In the genomic region with DNA sequence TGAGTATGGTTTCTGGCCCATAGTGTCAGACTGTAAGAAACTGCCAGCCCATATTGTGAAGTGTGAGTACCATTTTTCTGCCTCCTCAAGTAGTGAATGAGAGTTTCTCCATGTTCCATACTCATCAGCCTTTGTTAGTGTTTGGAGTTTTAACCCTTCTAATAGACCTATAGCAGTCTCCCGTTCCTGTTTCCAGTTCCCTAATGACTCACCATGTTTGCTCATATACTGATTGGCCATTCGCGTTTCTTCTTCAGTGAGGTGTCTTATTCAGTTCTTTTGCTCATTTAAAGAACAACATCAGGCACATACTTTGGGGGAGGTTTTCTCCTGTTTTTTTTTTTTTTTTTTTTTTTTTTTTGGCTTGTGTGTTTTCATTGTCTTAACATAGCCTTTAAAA, we compare ENCODE assay signal across 24 mouse cellular contexts. TPM values are rescaled to one million over a fixed set of nuclear protein-coding genes. Genes with fewer than 3 reads are reported as not detected.
DNase-seq lines count a peak whose midpoint lies in the region; ATAC-seq and TF ChIP-seq lines count a peak whose summit lies in the region.
"Had no signal": no experiment of that assay in that cellular context is flagged by ENCODE, and none has a peak within 500 bp of the region (broad histone marks: within the 10 kb centered on the region; RNA-seq: fewer than 3 reads in every experiment).

No protein-coding gene starts in this region.

- no peaks in the 10 kb centered on the region for H3K36me3 ChIP-seq in forebrain, embryonic 10.5 days (replicated peaks)
- no peaks in the 10 kb centered on the region for H3K36me3 ChIP-seq in forebrain, embryonic 16.5 days (ENCODE audit: control insufficient read depth, insufficient read depth)
- no peaks in the 10 kb centered on the region for H3K36me3 ChIP-seq in testis, adult 2 months (ENCODE audit: control insufficient read depth, insufficient read depth, low read length)
- H3K36me3 ChIP-seq: embryonic facial prominence, embryonic 13.5 days; embryonic facial prominence, embryonic 15.5 days; forebrain, embryonic 15.5 days; G1E had no signal

- no peaks in the 10 kb centered on the region for H3K9me3 ChIP-seq in forebrain, embryonic 10.5 days
- H3K9me3 ChIP-seq in forebrain, embryonic 16.5 days (ENCODE audit: control insufficient read depth, low read length) = no peaks in the 10 kb centered on the region
- H3K9me3 ChIP-seq: embryonic facial prominence, embryonic 13.5 days; embryonic facial prominence, embryonic 15.5 days; forebrain, embryonic 13.5 days; forebrain, embryonic 15.5 days had no signal

- H3K4me3 ChIP-seq in forebrain, embryonic 10.5 days = no peak overlapping the region
- no peak overlapping the region for H3K4me3 ChIP-seq in forebrain, embryonic 16.5 days (replicated peaks; ENCODE audit: low read length)
- peak overlapping the region; percentile 60; the same call in 1 of the 2 replicates for H3K4me3 ChIP-seq in testis, adult 2 months (ENCODE audit: control insufficient read depth, low read depth, low read length)
- H3K4me3 ChIP-seq: embryonic facial prominence, embryonic 13.5 days; embryonic facial prominence, embryonic 15.5 days; erythroblast, embryonic 14.5 days; forebrain, embryonic 13.5 days; forebrain, embryonic 15.5 days had no signal

- no peaks in the 10 kb centered on the region for H3K27me3 ChIP-seq in forebrain, embryonic 10.5 days (ENCODE audit: poor library complexity, severe bottlenecking)
- no peaks in the 10 kb centered on the region for H3K27me3 ChIP-seq in forebrain, embryonic 16.5 days (replicated peaks; ENCODE audit: control insufficient read depth, insufficient read depth, low read length)
- no peaks in the 10 kb centered on the region for H3K27me3 ChIP-seq in testis, adult 2 months (ENCODE audit: control insufficient read depth, insufficient read depth, low read length)
- H3K27me3 ChIP-seq: embryonic facial prominence, embryonic 13.5 days; embryonic facial prominence, embryonic 15.5 days; forebrain, embryonic 13.5 days; forebrain, embryonic 15.5 days had no signal

- no peak for TF ChIP-seq POLR2A in testis, adult 2 months (IDR thresholded peaks at IDR 0.05; ENCODE audit: control insufficient read depth, low read depth, low read length)

- WGBS in forebrain, embryonic 10.5 days = 94% methylated on average over 3 of the region's 3 CpGs
- WGBS in forebrain, embryonic 16.5 days = 80% methylated on average over 3 of the region's 3 CpGs

- TF ChIP-seq CTCF in testis, adult 2 months (IDR thresholded peaks at IDR 0.05; ENCODE audit: control insufficient read depth, insufficient read depth, insufficient replicate concordance, low read depth, low read length) = no peak

- DNase-seq in forebrain, embryonic 10.5 days (ENCODE audit: extremely low spot score, low spot score) = no peak
- DNase-seq in testis, postnatal 10 days (ENCODE audit: low spot score) = no peak
- no peak for DNase-seq in thymus, adult 18-20 months
- DNase-seq: adrenal gland, adult 8-10 months; adrenal gland, postnatal 14 days; adrenal gland, postnatal 36 days; cerebellum, adult 11-12 months; cerebellum, adult 2 months; cerebellum, adult 9-10 months; cerebellum, postnatal 10 days; cerebellum, postnatal 25 days had no signal

- H3K4me1 ChIP-seq in forebrain, embryonic 10.5 days = peaks cover 22% of the 10 kb centered on the region
- H3K4me1 ChIP-seq in forebrain, embryonic 16.5 days (replicated peaks; ENCODE audit: control insufficient read depth, insufficient read depth, low read length) = no peaks in the 10 kb centered on the region
- H3K4me1 ChIP-seq in testis, adult 2 months (ENCODE audit: control insufficient read depth, insufficient read depth, low read length) = no peaks in the 10 kb centered on the region
- H3K4me1 ChIP-seq: embryonic facial prominence, embryonic 15.5 days had no signal

- H3K4me2 ChIP-seq in forebrain, embryonic 16.5 days (ENCODE audit: low read length) = no peak overlapping the region
- H3K4me2 ChIP-seq: embryonic facial prominence, embryonic 13.5 days; embryonic facial prominence, embryonic 15.5 days; forebrain, embryonic 15.5 days had no signal

- no peak overlapping the region for H3K9ac ChIP-seq in forebrain, embryonic 16.5 days (replicated peaks; ENCODE audit: low read depth, low read length)
- H3K9ac ChIP-seq: embryonic facial prominence, embryonic 13.5 days; embryonic facial prominence, embryonic 15.5 days; forebrain, embryonic 13.5 days; forebrain, embryonic 15.5 days had no signal

- peak overlapping the region; percentile 82; the same call in 1 of the 2 replicates for H3K27ac ChIP-seq in forebrain, embryonic 10.5 days
- no peak overlapping the region for H3K27ac ChIP-seq in forebrain, embryonic 16.5 days (ENCODE audit: low read length)
- H3K27ac ChIP-seq in testis, adult 2 months (ENCODE audit: control insufficient read depth, insufficient read depth, low read depth, low read length) = no peak overlapping the region
- H3K27ac ChIP-seq: embryonic facial prominence, embryonic 13.5 days; embryonic facial prominence, embryonic 15.5 days; forebrain, embryonic 13.5 days; forebrain, embryonic 15.5 days had no signal

- no peak for ATAC-seq in forebrain, embryonic 16.5 days
- ATAC-seq: activated CD4-positive, CD25-positive, alpha-beta regulatory T cell, adult 4 months; forebrain, embryonic 13.5 days; forebrain, embryonic 15.5 days; Patski had no signal

RNA-seq across cellular contexts. Expression of gene Clip4, which starts 2.4 kb away (rescaled TPM):
- 4.4 and 5.1 TPM in 2 replicates for polyA plus RNA-seq in forebrain, embryonic 10.5 days (2016; fragmentation: Nextera tagmentation; extraction: Ambion mirVana)
- polyA plus RNA-seq in forebrain, embryonic 16.5 days (2015; fragmentation: Nextera tagmentation; extraction: Ambion mirVana) = 10.8 and 10.9 TPM in 2 replicates
- polyA plus RNA-seq in testis, adult 2 months (2012; rRNA removed) = 316 and 356 TPM in 2 replicates
- polyA plus RNA-seq: activated CD4-positive, CD25-positive, alpha-beta regulatory T cell, adult 4 months; erythroblast, embryonic 14.5 days; G1E had no signal

RNA-seq across cellular contexts. Expression of gene Pcare, which starts 18.0 kb away (rescaled TPM):
- polyA plus RNA-seq in forebrain, embryonic 10.5 days (2016; fragmentation: Nextera tagmentation; extraction: Ambion mirVana) = not detected in 2 replicates
- polyA plus RNA-seq in forebrain, embryonic 16.5 days (2015; fragmentation: Nextera tagmentation; extraction: Ambion mirVana) = not detected in 2 replicates
- polyA plus RNA-seq in testis, adult 2 months (2012; rRNA removed) = 1.4 and 1.8 TPM in 2 replicates
- polyA plus RNA-seq: activated CD4-positive, CD25-positive, alpha-beta regulatory T cell, adult 4 months; C2C12; cerebellum, adult 2 months; embryonic facial prominence, embryonic 11.5 days; embryonic facial prominence, embryonic 13.5 days; embryonic facial prominence, embryonic 15.5 days; erythroblast, embryonic 14.5 days; forebrain, embryonic 11.5 days; forebrain, embryonic 13.5 days; forebrain, embryonic 15.5 days; G1E; Patski had no signal

Comparison
In these comparisons a context has a peak if more than half of its experiments do, and no peak if none do; other contexts are left out.
1. RNA of gene Clip4, which starts 2.4 kb away (polyA plus RNA-seq): 316 to 356 TPM in testis, adult 2 months; 10.8 to 10.9 TPM in forebrain, embryonic 16.5 days and 4.4 to 5.1 TPM in forebrain, embryonic 10.5 days; every median in the first group is over 10 times any median in the second.